Mouse (Mus musculus) forebrain, embryonic 10.5 days (tissue): ENCODE data around the gene Ajm1. TPM values are rescaled to one million over a fixed set of nuclear protein-coding genes. Genes with fewer than 3 reads are reported as not detected.

Source experiments
- DNase-seq: peaks from one replicate; pipeline ENCODE4 v3.0.0-alpha.2; 2017; ENCODE audit warnings: low spot score; ENCODE audit errors: extremely low spot score
- H3K27ac ChIP-seq: fragments of 300-500 bp; sonication (generic); 2 replicates; pipeline ENCODE4 v1.5.1; 2016; ENCODE audit warnings: mild to moderate bottlenecking
- H3K27me3 ChIP-seq: fragments of 300-500 bp; sonication (generic); 2 replicates; pipeline ENCODE4 v1.6.1; 2016; ENCODE audit warnings: mild to moderate bottlenecking; ENCODE audit not compliant: poor library complexity, severe bottlenecking
- H3K36me3 ChIP-seq: fragments of 300-500 bp; sonication (generic); replicated peaks from 2 replicates; pipeline ENCODE4 v1.6.1; 2016; ENCODE audit warnings: mild to moderate bottlenecking, moderate library complexity
- H3K4me1 ChIP-seq: fragments of 300-500 bp; sonication (generic); 2 replicates; pipeline ENCODE4 v1.6.1; 2016
- H3K4me3 ChIP-seq: fragments of 300-500 bp; sonication (generic); 2 replicates; pipeline ENCODE4 v1.5.1; 2016; ENCODE audit warnings: mild to moderate bottlenecking, moderate library complexity
- H3K9me3 ChIP-seq: fragments of 300-500 bp; sonication (generic); 2 replicates; pipeline ENCODE4 v1.6.1; 2016; ENCODE audit warnings: mild to moderate bottlenecking, moderate library complexity
- WGBS: fragments of 180-500 bp; shearing (Covaris S2); methylation state at CpG from one replicate; pipeline ENCODE4 v1.1.7; 2016; 5-methylcytosine and 5-hydroxymethylcytosine counted together
- polyA plus RNA-seq: library from polyadenylated mRNA; unstranded; fragments of >200 nt; fragmentation: Nextera tagmentation; extraction: Ambion mirVana; gene quantifications from 2 replicates; pipeline ENCODE4 v1.2.1, GENCODE M21; 2016

Gene Ajm1
- polyA plus RNA-seq, 1 experiment from 2014 or later = 0.02 TPM

- peaks cover 60% of the 10 kb centered on the region for H3K27me3 ChIP-seq
- H3K36me3 ChIP-seq = peaks cover 34% of the 10 kb centered on the region
- 56% methylated on average over 6 of the region's 6 CpGs for WGBS
- no peak overlapping the region for H3K4me3 ChIP-seq
- DNase-seq = no peak
- H3K27ac ChIP-seq = no peak overlapping the region
- H3K4me1 ChIP-seq = peaks cover 67% of the 10 kb centered on the region
- H3K9me3 ChIP-seq = no peaks in the 10 kb centered on the region
These were observed 896 bp downstream of the Ajm1 start for GRCm38 (mm10) chr2:25580621-25581101.

- no peaks in the 10 kb centered on the region for H3K9me3 ChIP-seq
- H3K27me3 ChIP-seq = peaks cover 64% of the 10 kb centered on the region
- peak overlapping the region; percentile 44 for H3K4me3 ChIP-seq
- peaks cover 74% of the 10 kb centered on the region for H3K4me1 ChIP-seq
- WGBS = 8% methylated on average over 27 of the region's 27 CpGs
- H3K36me3 ChIP-seq = peaks cover 26% of the 10 kb centered on the region
- no peak overlapping the region for H3K27ac ChIP-seq
- DNase-seq = no peak
These were observed 1.7 kb downstream of the Ajm1 start for GRCm38 (mm10) chr2:25579737-25580460.

GRCm38 (mm10) chr2:25578796-25579736 lies 2.5 kb downstream of the Ajm1 start:
- H3K27ac ChIP-seq = no peak overlapping the region
- 6% methylated on average over 77 of the region's 77 CpGs for WGBS
- H3K4me1 ChIP-seq = peaks cover 78% of the 10 kb centered on the region
- peaks cover 18% of the 10 kb centered on the region for H3K36me3 ChIP-seq
- peak overlapping the region; percentile 44 for H3K4me3 ChIP-seq
- H3K9me3 ChIP-seq = no peaks in the 10 kb centered on the region
- DNase-seq = peak; percentile 40
- peaks cover 64% of the 10 kb centered on the region for H3K27me3 ChIP-seq

- Histone ChIP-seq H3K27me3 (peaks cover 64% of the 10 kb centered on the region), H3K9me3 (no peaks in the 10 kb centered on the region), H3K4me1 (peaks cover 87% of the 10 kb centered on the region), H3K4me3 (peak overlapping the region; percentile 44), H3K36me3 (peaks cover 12% of the 10 kb centered on the region), H3K27ac (0 out of 2 replicates have a peak overlapping the region, but pooled peaks have one; percentile 51)
- 7% methylated on average over 75 of the region's 75 CpGs for WGBS
- DNase-seq = peak; percentile 64
These were observed 3.4 kb downstream of the Ajm1 start for GRCm38 (mm10) chr2:25577951-25578795.

- WGBS = 15% methylated on average over 92 of the region's 92 CpGs
- Histone ChIP-seq H3K4me3 (peak overlapping the region; percentile 44), H3K27ac (0 out of 2 replicates have a peak overlapping the region, but pooled peaks have one; percentile 51), H3K27me3 (peaks cover 64% of the 10 kb centered on the region), H3K36me3 (peaks cover 12% of the 10 kb centered on the region), H3K9me3 (no peaks in the 10 kb centered on the region), H3K4me1 (peaks cover 83% of the 10 kb centered on the region)
- DNase-seq = no peak
These were observed 4.3 kb downstream of the Ajm1 start for GRCm38 (mm10) chr2:25576965-25577891.

GRCm38 (mm10) chr2:25576028-25576850 lies 5.3 kb downstream of the Ajm1 start:
- Histone ChIP-seq H3K27ac (0 out of 2 replicates have a peak overlapping the region, but pooled peaks have one; percentile 92), H3K4me1 (peaks cover 73% of the 10 kb centered on the region), H3K36me3 (peaks cover 21% of the 10 kb centered on the region), H3K4me3 (peak overlapping the region; percentile 72), H3K9me3 (no peaks in the 10 kb centered on the region), H3K27me3 (peaks cover 60% of the 10 kb centered on the region)
- WGBS = 71% methylated on average over 16 of the region's 16 CpGs
- DNase-seq = no peak

- Histone ChIP-seq H3K4me1 (peaks cover 66% of the 10 kb centered on the region), H3K9me3 (no peaks in the 10 kb centered on the region), H3K36me3 (peaks cover 28% of the 10 kb centered on the region), H3K27me3 (peaks cover 53% of the 10 kb centered on the region), H3K27ac (peak overlapping the region; percentile 92), H3K4me3 (peak overlapping the region; percentile 72)
- DNase-seq = no peak
- 16% methylated on average over 21 of the region's 21 CpGs for WGBS
These were observed 6.0 kb downstream of the Ajm1 start for GRCm38 (mm10) chr2:25575432-25576027.

GRCm38 (mm10) chr2:25574579-25575431 lies 6.8 kb downstream of the Ajm1 start, which contains the start of the genes Mamdc4 and Phpt1:
TSS of gene Mamdc4 (minus strand) at chr2:25574845.
TSS of gene Phpt1 (minus strand) at chr2:25575224.
- Histone ChIP-seq H3K36me3 (peaks cover 35% of the 10 kb centered on the region), H3K27me3 (peaks cover 45% of the 10 kb centered on the region), H3K4me3 (peak within 1 kb of the TSS; percentile 72), H3K9me3 (no peaks in the 10 kb centered on the region), H3K27ac (peak within 1 kb of the TSS; percentile 92), H3K4me1 (peaks cover 62% of the 10 kb centered on the region)
- peak; percentile 98 for DNase-seq
- under 1% methylated on average over 43 of the region's 45 CpGs for WGBS

- Histone ChIP-seq H3K27ac (peak overlapping the region; percentile 92), H3K27me3 (peaks cover 39% of the 10 kb centered on the region), H3K9me3 (no peaks in the 10 kb centered on the region), H3K4me1 (peaks cover 55% of the 10 kb centered on the region), H3K4me3 (peak overlapping the region; percentile 72), H3K36me3 (peaks cover 42% of the 10 kb centered on the region)
- no peak for DNase-seq
- 21% methylated on average over 11 of the region's 11 CpGs for WGBS
These were observed 7.4 kb downstream of the Ajm1 start for GRCm38 (mm10) chr2:25574136-25574535.

GRCm38 (mm10) chr2:25573068-25573467 lies 8.5 kb downstream of the Ajm1 start:
- DNase-seq = no peak
- peak overlapping the region; percentile 72 for H3K4me3 ChIP-seq
- H3K27me3 ChIP-seq = peaks cover 28% of the 10 kb centered on the region
- H3K36me3 ChIP-seq = peaks cover 53% of the 10 kb centered on the region
- no peak overlapping the region for H3K27ac ChIP-seq
- H3K4me1 ChIP-seq = peaks cover 45% of the 10 kb centered on the region
- 85% methylated on average over 2 of the region's 2 CpGs for WGBS
- no peaks in the 10 kb centered on the region for H3K9me3 ChIP-seq
